Mouse (Mus musculus) bone marrow macrophage, adult 2 months (primary cell): ENCODE data around the gene Ino80d.

Experiments used
- CTCF ChIP-seq: IDR thresholded peaks from 2 replicates; pipeline ENCODE4 v1.5.1; 2012; ENCODE audit warnings: low read depth, mild to moderate bottlenecking, low read length, moderate library complexity
- POLR2A ChIP-seq: IDR thresholded peaks from 2 replicates; pipeline ENCODE4 v1.6.1; 2012; ENCODE audit warnings: mild to moderate bottlenecking, low read depth, low read length, borderline replicate concordance

- no peak for TF ChIP-seq POLR2A
- TF ChIP-seq CTCF = no peak
Observed at GRCm38 (mm10) chr1:63130883-63131282, 16.4 kb upstream of the Ino80d start.
